Mouse (Mus musculus): ENCODE data around the gene Adra1b.

The Adra1b gene

GRCm38 (mm10) chr11:43899696-43900095 is 1.3 kb downstream of the Adra1b start:
- no peak for DNase-seq (ENCODE audit: extremely low read depth, low read depth)

GRCm38 (mm10) chr11:43895323-43895722 is 5.7 kb downstream of the Adra1b start:
- DNase-seq (ENCODE audit: extremely low read depth, low read depth), result no peak

- DNase-seq (ENCODE audit: extremely low read depth, low read depth), result no peak
Measured at GRCm38 (mm10) chr11:43892546-43892945, 8.5 kb downstream of the Adra1b start.

GRCm38 (mm10) chr11:43891457-43891856 is 9.6 kb downstream of the Adra1b start:
- no peak for DNase-seq (ENCODE audit: extremely low read depth, low read depth)

GRCm38 (mm10) chr11:43889208-43889915 is 11.6 kb downstream of the Adra1b start:
- DNase-seq (ENCODE audit: extremely low read depth, low read depth), result no peak

GRCm38 (mm10) chr11:43888736-43889135 is 12.3 kb downstream of the Adra1b start:
- no peak for DNase-seq (ENCODE audit: extremely low read depth, low read depth)

- DNase-seq (ENCODE audit: extremely low read depth, low read depth), result no peak
Measured at GRCm38 (mm10) chr11:43887597-43887996, 13.4 kb downstream of the Adra1b start.

- DNase-seq (ENCODE audit: extremely low read depth, low read depth), result no peak
Measured at GRCm38 (mm10) chr11:43884521-43884920, 16.5 kb downstream of the Adra1b start.

GRCm38 (mm10) chr11:43883641-43884181 is 17.3 kb downstream of the Adra1b start:
- DNase-seq (ENCODE audit: extremely low read depth, low read depth), result no peak

- no peak for DNase-seq (ENCODE audit: extremely low read depth, low read depth)
Measured at GRCm38 (mm10) chr11:43877211-43877610, 23.8 kb downstream of the Adra1b start.

GRCm38 (mm10) chr11:43867721-43868281 is 33.2 kb downstream of the Adra1b start:
- DNase-seq (ENCODE audit: extremely low read depth, low read depth), result no peak

GRCm38 (mm10) chr11:43865298-43866165 is 35.5 kb downstream of the Adra1b start:
- DNase-seq (ENCODE audit: extremely low read depth, low read depth), result no peak

GRCm38 (mm10) chr11:43853046-43853445 is 48.0 kb downstream of the Adra1b start:
- DNase-seq (ENCODE audit: extremely low read depth, low read depth), result no peak

- no peak for DNase-seq (ENCODE audit: extremely low read depth, low read depth)
Measured at GRCm38 (mm10) chr11:43848056-43848455, 53.0 kb downstream of the Adra1b start.

- no peak for DNase-seq (ENCODE audit: extremely low read depth, low read depth)
Measured at GRCm38 (mm10) chr11:43841596-43841995, 59.4 kb downstream of the Adra1b start.

- no peak for DNase-seq (ENCODE audit: extremely low read depth, low read depth)
Measured at GRCm38 (mm10) chr11:43840491-43840890, 60.5 kb downstream of the Adra1b start.

GRCm38 (mm10) chr11:43835880-43836740 is 64.9 kb downstream of the Adra1b start:
- DNase-seq (ENCODE audit: extremely low read depth, low read depth), result no peak

- no peak for DNase-seq (ENCODE audit: extremely low read depth, low read depth)
Measured at GRCm38 (mm10) chr11:43835456-43835855, 65.6 kb downstream of the Adra1b start.

GRCm38 (mm10) chr11:43834531-43834930 is 66.5 kb downstream of the Adra1b start:
- no peak for DNase-seq (ENCODE audit: extremely low read depth, low read depth)

- DNase-seq (ENCODE audit: extremely low read depth, low read depth), result no peak
Measured at GRCm38 (mm10) chr11:43831530-43831929, 69.5 kb downstream of the Adra1b start.

GRCm38 (mm10) chr11:43826769-43827168 is 74.2 kb downstream of the Adra1b start:
- DNase-seq (ENCODE audit: extremely low read depth, low read depth), result no peak
